Mouse (Mus musculus): ENCODE measurements at regions not wholly inside any gene's neighbourhood (a gene's known extent, or its start where the extent isn't known, plus 50 kb on each side); places are given as distances from the start of the nearest gene placed in this dataset.

DNA sequence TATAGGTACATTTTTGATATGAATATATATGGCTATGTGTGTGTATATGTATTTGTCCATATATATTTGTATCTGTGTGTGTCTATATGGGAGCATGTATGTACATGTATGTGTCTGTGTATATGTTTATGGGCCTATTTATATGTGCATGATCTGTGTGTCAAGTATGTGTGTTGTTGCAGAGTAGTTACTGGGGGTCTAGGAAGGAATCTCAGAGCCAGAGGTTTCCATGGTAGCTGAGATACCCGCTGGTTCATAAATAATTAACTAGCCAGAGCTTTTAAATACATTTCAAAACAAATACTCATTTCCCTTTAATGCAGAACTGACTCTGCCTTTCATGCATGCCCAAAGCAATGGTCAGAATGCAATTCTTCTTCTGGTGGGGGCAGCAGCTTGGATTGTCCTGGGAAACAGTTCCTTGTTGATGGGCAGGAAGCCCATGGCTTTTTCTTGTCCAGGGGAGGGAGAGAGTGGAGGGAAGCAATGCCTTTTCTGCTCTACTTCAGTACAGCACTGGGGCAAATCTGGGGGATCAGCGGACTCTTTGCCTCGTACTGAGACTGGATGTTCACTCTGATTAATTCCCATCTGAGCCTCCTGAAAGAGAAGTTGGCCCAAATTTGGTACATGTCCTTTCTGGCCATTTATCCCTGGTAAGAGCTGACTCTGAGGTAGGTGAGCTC lies 798.7 kb downstream of the Gm9195 start:
- H3K9me3 ChIP-seq (ENCODE audit: control insufficient read depth, low read length), result no peaks in the 10 kb centered on the region
- no peak overlapping the region for H3K4me2 ChIP-seq (ENCODE audit: low read depth)
- ATAC-seq (ENCODE audit: insufficient read depth, low FRiP score, low TSS enrichment) (no peak), DNase-seq (ENCODE audit: low spot score) (no peak)
- H3K27ac ChIP-seq (ENCODE audit: low read depth, low read length), result no peak overlapping the region
- whole genome bisulfite sequencing, result 82% methylated on average over 3 of the region's 3 CpGs
- H3K36me3 ChIP-seq (ENCODE audit: control insufficient read depth, insufficient read depth, low read length), result no peaks in the 10 kb centered on the region
- H3K4me1 ChIP-seq (ENCODE audit: control insufficient read depth, insufficient read depth, low read length), result no peaks in the 10 kb centered on the region
- no peaks in the 10 kb centered on the region for H3K27me3 ChIP-seq (ENCODE audit: control insufficient read depth, insufficient read depth, low read length)
- H3K4me3 ChIP-seq (ENCODE audit: low read depth, low read length), result no peak overlapping the region
- no peak overlapping the region for H3K9ac ChIP-seq (ENCODE audit: low read length)

DNA sequence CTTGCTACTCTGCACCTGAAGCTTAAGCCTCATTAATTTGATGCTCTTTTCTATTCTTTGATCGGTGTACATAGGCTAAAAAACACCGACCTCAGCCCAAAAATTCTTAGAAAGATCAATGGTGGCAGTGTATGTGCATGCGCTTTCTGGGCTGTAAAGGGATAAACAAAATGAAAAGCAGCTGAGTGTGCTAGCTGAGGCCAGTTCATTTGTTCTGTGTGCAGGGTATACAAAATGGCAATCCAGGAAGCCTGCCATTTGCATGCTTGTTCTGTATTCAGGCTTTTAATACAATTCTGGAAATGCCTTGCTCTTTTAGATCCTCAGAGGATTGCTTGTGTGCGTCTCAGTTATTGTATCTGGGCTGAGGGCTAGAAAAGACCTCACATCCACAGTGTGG lies 817.1 kb downstream of the Gm9195 start:
- Histone ChIP-seq H3K9me3 (ENCODE audit: control insufficient read depth, low read length) (no peaks in the 10 kb centered on the region), H3K4me2 (ENCODE audit: low read depth) (no peak overlapping the region), H3K9ac (ENCODE audit: low read length) (no peak overlapping the region), H3K4me3 (ENCODE audit: low read depth, low read length) (no peak overlapping the region), H3K4me1 (ENCODE audit: control insufficient read depth, insufficient read depth, low read length) (no peaks in the 10 kb centered on the region), H3K27me3 (ENCODE audit: control insufficient read depth, insufficient read depth, low read length) (no peaks in the 10 kb centered on the region), H3K27ac (ENCODE audit: low read depth, low read length) (no peak overlapping the region), H3K36me3 (ENCODE audit: control insufficient read depth, insufficient read depth, low read length) (no peaks in the 10 kb centered on the region)
- no peak for DNase-seq (ENCODE audit: low spot score)
- ATAC-seq (ENCODE audit: insufficient read depth, low FRiP score, low TSS enrichment), result no peak
- WGBS, result 89% methylated on average over 4 of the region's 4 CpGs

DNA sequence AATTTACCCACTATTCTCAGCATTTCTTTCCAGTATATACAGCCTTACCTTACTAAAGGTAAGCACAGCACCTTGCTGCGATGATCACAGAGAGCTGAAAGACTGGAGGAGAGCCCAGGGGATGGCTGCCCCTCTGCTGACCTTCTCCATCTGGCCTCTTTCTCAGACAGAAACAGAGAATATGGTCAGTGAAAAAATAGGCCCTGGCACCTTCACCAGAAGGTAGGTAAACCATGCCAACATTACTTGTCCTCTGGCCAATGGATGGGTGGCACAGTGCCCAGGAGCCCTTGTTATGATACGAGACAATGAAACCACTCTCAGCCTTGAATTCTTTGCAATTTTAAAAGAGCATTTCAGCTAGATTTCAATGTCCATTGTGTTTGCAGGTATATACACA lies 817.8 kb downstream of the Gm9195 start:
- DNase-seq (ENCODE audit: low spot score) (no peak), ATAC-seq (ENCODE audit: insufficient read depth, low FRiP score, low TSS enrichment) (no peak)
- no peak overlapping the region for H3K4me2 ChIP-seq (ENCODE audit: low read depth)
- no peaks in the 10 kb centered on the region for H3K27me3 ChIP-seq (ENCODE audit: control insufficient read depth, insufficient read depth, low read length)
- H3K4me1 ChIP-seq (ENCODE audit: control insufficient read depth, insufficient read depth, low read length), result no peaks in the 10 kb centered on the region
- WGBS, result 86% methylated on average over 2 of the region's 2 CpGs
- H3K27ac ChIP-seq (ENCODE audit: low read depth, low read length), result no peak overlapping the region
- H3K36me3 ChIP-seq (ENCODE audit: control insufficient read depth, insufficient read depth, low read length), result no peaks in the 10 kb centered on the region
- no peaks in the 10 kb centered on the region for H3K9me3 ChIP-seq (ENCODE audit: control insufficient read depth, low read length)
- H3K4me3 ChIP-seq (ENCODE audit: low read depth, low read length), result no peak overlapping the region
- H3K9ac ChIP-seq (ENCODE audit: low read length), result no peak overlapping the region

DNA sequence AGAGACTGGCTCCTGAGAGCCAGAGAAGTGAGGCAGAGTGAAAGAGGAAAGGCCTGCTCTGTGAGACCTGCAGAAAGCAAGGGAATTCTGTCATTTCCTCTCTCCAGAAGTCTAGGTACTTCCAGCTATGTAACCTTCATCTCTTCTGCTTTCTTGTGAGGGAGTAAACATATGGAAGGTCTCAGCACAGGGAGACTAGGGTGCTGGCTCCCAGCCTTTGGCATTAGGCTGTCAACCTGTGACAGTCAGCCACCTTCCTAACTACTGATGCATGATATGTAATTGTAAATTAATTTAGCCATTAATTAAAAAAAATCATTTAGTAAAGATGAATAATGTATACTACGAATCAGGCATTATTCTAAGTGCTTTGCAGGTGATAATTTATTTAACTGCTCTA lies 819.2 kb downstream of the Gm9195 start:
- H3K27me3 ChIP-seq (ENCODE audit: control insufficient read depth, insufficient read depth, low read length), result no peaks in the 10 kb centered on the region
- no peaks in the 10 kb centered on the region for H3K4me1 ChIP-seq (ENCODE audit: control insufficient read depth, insufficient read depth, low read length)
- H3K36me3 ChIP-seq (ENCODE audit: control insufficient read depth, insufficient read depth, low read length), result no peaks in the 10 kb centered on the region
- no peaks in the 10 kb centered on the region for H3K9me3 ChIP-seq (ENCODE audit: control insufficient read depth, low read length)
- ATAC-seq (ENCODE audit: insufficient read depth, low FRiP score, low TSS enrichment) (no peak), DNase-seq (ENCODE audit: low spot score) (no peak)
- no peak overlapping the region for H3K4me2 ChIP-seq (ENCODE audit: low read depth)
- WGBS, result 67% methylated on average over 1 of the region's 1 CpGs
- H3K9ac ChIP-seq (ENCODE audit: low read length), result no peak overlapping the region
- no peak overlapping the region for H3K4me3 ChIP-seq (ENCODE audit: low read depth, low read length)
- no peak overlapping the region for H3K27ac ChIP-seq (ENCODE audit: low read depth, low read length)

DNA sequence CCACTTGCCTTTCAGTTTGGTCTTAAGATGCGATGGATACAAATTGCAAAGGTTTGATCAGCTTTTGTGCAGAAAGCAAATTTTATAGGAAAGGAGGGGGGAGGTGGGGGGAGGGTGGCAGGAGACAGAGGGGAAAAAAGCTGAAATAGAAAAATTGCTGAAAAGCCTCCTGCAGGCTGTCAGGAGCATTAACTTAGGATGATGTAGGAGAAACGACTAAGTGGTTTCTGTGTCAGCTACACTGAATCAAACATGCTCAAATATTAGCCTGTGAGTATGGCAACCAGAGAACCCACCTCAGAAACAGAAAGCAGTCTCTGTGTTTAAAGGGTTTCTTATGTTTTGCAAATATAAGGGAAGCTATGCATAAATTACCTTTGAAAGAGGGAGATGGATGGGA lies 819.6 kb downstream of the Gm9195 start:
- no peak overlapping the region for H3K4me2 ChIP-seq (ENCODE audit: low read depth)
- no peaks in the 10 kb centered on the region for H3K4me1 ChIP-seq (ENCODE audit: control insufficient read depth, insufficient read depth, low read length)
- H3K36me3 ChIP-seq (ENCODE audit: control insufficient read depth, insufficient read depth, low read length), result no peaks in the 10 kb centered on the region
- H3K27me3 ChIP-seq (ENCODE audit: control insufficient read depth, insufficient read depth, low read length), result no peaks in the 10 kb centered on the region
- ATAC-seq (ENCODE audit: insufficient read depth, low FRiP score, low TSS enrichment) (no peak), DNase-seq (ENCODE audit: low spot score) (no peak)
- WGBS, result 66% methylated on average over 2 of the region's 2 CpGs
- H3K9me3 ChIP-seq (ENCODE audit: control insufficient read depth, low read length), result no peaks in the 10 kb centered on the region
- H3K27ac ChIP-seq (ENCODE audit: low read depth, low read length), result no peak overlapping the region
- no peak overlapping the region for H3K4me3 ChIP-seq (ENCODE audit: low read depth, low read length)
- H3K9ac ChIP-seq (ENCODE audit: low read length), result no peak overlapping the region

DNA sequence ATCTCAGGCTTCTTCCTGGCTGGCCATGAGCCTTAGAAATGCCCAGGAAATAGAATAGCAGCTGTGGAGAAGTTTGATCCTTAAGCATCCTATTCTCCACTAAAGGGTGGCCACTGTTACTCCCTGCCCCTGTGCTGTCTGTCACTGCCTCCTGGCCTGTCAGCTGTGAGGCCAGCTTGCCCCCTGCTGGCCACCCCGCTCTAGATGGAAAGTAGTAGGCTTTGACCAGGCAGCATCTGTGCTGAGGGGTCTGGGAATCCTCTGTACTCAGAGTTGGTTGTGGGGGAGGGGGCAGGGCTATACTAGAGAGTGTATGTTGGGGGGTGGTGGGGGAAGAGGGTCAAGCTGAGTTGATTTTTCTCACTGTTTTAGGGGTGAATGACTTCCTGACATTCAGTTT lies 821.2 kb downstream of the Gm9195 start:
- Histone ChIP-seq H3K4me2 (ENCODE audit: low read depth) (no peak overlapping the region), H3K27ac (ENCODE audit: low read depth, low read length) (no peak overlapping the region), H3K4me3 (ENCODE audit: low read depth, low read length) (no peak overlapping the region), H3K36me3 (ENCODE audit: control insufficient read depth, insufficient read depth, low read length) (no peaks in the 10 kb centered on the region), H3K27me3 (ENCODE audit: control insufficient read depth, insufficient read depth, low read length) (no peaks in the 10 kb centered on the region), H3K9ac (ENCODE audit: low read length) (no peak overlapping the region), H3K9me3 (ENCODE audit: control insufficient read depth, low read length) (no peaks in the 10 kb centered on the region), H3K4me1 (ENCODE audit: control insufficient read depth, insufficient read depth, low read length) (no peaks in the 10 kb centered on the region)
- 9% methylated on average over 1 of the region's 1 CpGs for WGBS
- DNase-seq (ENCODE audit: low spot score), result peak; percentile 76
- peak; percentile 78 for ATAC-seq (ENCODE audit: insufficient read depth, low FRiP score, low TSS enrichment)

DNA sequence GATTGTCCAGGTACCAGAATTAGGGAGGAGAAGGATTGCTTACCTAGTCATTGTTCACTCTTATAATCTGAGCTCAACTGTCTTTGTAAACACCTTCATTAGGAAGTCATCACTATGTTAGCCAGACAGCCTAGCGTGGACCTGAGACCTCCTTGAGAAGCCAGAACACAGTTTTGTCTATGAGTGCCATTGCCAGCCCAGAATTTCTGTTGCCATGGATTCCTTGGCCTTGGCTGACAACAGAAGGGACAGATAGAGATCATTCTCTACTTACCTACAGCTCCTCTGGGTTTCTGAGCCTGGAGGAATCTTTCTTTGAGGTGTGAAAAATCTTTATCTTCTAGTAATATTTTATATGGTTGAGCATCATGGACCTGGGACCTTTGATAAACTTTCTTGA lies 825.0 kb downstream of the Gm9195 start:
- DNase-seq (ENCODE audit: low spot score), result no peak
- 89% methylated on average over 1 of the region's 1 CpGs for WGBS
- Histone ChIP-seq H3K27ac (ENCODE audit: low read depth, low read length) (no peak overlapping the region), H3K4me2 (ENCODE audit: low read depth) (no peak overlapping the region), H3K36me3 (ENCODE audit: control insufficient read depth, insufficient read depth, low read length) (no peaks in the 10 kb centered on the region), H3K27me3 (ENCODE audit: control insufficient read depth, insufficient read depth, low read length) (no peaks in the 10 kb centered on the region), H3K4me3 (ENCODE audit: low read depth, low read length) (no peak overlapping the region), H3K9ac (ENCODE audit: low read length) (no peak overlapping the region), H3K4me1 (ENCODE audit: control insufficient read depth, insufficient read depth, low read length) (no peaks in the 10 kb centered on the region), H3K9me3 (ENCODE audit: control insufficient read depth, low read length) (no peaks in the 10 kb centered on the region)
- ATAC-seq (ENCODE audit: insufficient read depth, low FRiP score, low TSS enrichment), result no peak

DNA sequence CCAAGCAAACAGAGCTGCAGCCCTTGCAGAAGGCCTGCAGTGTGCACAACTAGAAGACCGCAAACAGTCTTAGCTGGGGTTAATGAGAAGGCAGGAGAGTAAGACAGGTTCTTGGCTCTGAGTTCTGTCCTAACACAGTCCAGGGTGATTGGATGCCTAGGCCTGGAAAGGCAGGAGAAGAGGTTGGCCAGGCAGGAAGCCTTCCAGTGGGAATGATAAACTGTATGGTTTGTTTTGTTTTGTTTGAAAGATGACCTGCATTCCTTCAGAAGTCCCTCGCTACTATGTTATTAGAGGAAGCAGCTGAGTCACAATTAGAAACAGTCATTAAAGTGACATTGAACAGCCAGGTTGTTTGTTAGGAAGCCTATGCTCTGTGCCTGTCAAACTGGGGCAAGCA lies 831.5 kb downstream of the Gm9195 start:
- DNase-seq (ENCODE audit: low spot score) (no peak), ATAC-seq (ENCODE audit: insufficient read depth, low FRiP score, low TSS enrichment) (no peak)
- 66% methylated on average over 2 of the region's 2 CpGs for WGBS
- no peak overlapping the region for H3K4me2 ChIP-seq (ENCODE audit: low read depth)
- H3K27ac ChIP-seq (ENCODE audit: low read depth, low read length), result no peak overlapping the region
- H3K27me3 ChIP-seq (ENCODE audit: control insufficient read depth, insufficient read depth, low read length), result no peaks in the 10 kb centered on the region
- no peaks in the 10 kb centered on the region for H3K36me3 ChIP-seq (ENCODE audit: control insufficient read depth, insufficient read depth, low read length)
- no peak overlapping the region for H3K4me3 ChIP-seq (ENCODE audit: low read depth, low read length)
- H3K4me1 ChIP-seq (ENCODE audit: control insufficient read depth, insufficient read depth, low read length), result no peaks in the 10 kb centered on the region
- H3K9ac ChIP-seq (ENCODE audit: low read length), result no peak overlapping the region
- no peaks in the 10 kb centered on the region for H3K9me3 ChIP-seq (ENCODE audit: control insufficient read depth, low read length)

DNA sequence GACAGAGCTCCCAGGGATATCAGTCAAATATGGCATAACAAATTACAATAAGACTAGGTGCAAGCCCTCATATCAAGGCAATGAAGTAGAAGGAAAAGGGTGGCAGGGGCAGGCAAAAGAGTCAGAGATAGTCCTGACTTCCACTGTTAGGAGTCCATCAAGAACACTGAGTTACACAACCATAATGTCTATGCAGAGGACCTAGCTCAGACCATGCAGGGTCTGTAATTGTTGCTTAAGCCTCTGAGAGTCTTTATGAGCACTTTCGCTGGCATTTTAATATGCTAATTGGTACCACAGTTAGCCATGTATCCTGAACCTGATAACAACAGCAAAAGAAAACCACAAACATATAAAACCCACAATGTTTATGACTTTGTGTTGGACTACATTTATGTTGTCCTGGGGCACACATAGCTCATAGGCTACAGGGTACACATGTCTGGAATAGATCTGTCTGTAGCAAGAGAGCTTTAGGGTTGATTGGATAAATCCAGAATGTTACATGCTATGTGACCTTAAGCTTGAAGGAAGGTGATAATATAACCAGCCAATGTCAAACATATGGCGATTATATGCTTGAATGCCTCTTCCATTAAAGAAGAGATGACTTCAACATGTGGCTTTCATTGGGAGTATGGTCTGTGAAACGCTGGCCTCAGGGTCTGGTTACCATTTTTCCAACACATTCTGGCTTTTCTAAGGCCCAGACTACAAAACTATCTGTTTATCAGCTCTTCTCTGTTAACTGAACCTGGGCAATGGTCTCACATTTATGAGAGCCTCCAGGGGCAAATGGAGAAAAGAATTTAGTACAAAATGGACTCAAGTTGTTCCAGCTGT lies 836.6 kb downstream of the Gm9195 start:
- no peak for DNase-seq (ENCODE audit: low spot score)
- ATAC-seq (ENCODE audit: insufficient read depth, low FRiP score, low TSS enrichment), result no peak
- 73% methylated on average over 3 of the region's 3 CpGs for WGBS
- Histone ChIP-seq H3K9me3 (ENCODE audit: control insufficient read depth, low read length) (no peaks in the 10 kb centered on the region), H3K4me2 (ENCODE audit: low read depth) (no peak overlapping the region), H3K27ac (ENCODE audit: low read depth, low read length) (no peak overlapping the region), H3K4me1 (ENCODE audit: control insufficient read depth, insufficient read depth, low read length) (no peaks in the 10 kb centered on the region), H3K9ac (ENCODE audit: low read length) (no peak overlapping the region), H3K4me3 (ENCODE audit: low read depth, low read length) (no peak overlapping the region), H3K27me3 (ENCODE audit: control insufficient read depth, insufficient read depth, low read length) (no peaks in the 10 kb centered on the region), H3K36me3 (ENCODE audit: control insufficient read depth, insufficient read depth, low read length) (no peaks in the 10 kb centered on the region)

All from neural tube, embryonic 11.5 days (tissue).